Mouse (Mus musculus) fat pad, adult 2 months (tissue): ENCODE data around the gene Lsm10.

ENCODE experiments used
- DNase-seq: peaks from one replicate; pipeline ENCODE4 v3.0.0-alpha.2; 2011; ENCODE audit warnings: low read depth, low spot score; ENCODE audit errors: extremely low read depth

The Lsm10 gene

GRCm38 (mm10) chr4:126096464-126097111 lies at the start of gene Lsm10:
Gene Lsm10, plus strand, starts transcription at chr4:126096623.
- no peak for DNase-seq

GRCm38 (mm10) chr4:126046851-126047585 lies 49.4 kb upstream of the Lsm10 start, which contains the start of gene Mrps15:
Gene Mrps15, plus strand, starts transcription at chr4:126046925.
- peak; percentile 54 for DNase-seq

- DNase-seq: peak; percentile 37
These were observed 44.8 kb upstream of the Lsm10 start for GRCm38 (mm10) chr4:126051617-126052016.

- DNase-seq: no peak
These were observed 39.0 kb upstream of the Lsm10 start for GRCm38 (mm10) chr4:126057207-126058133.

GRCm38 (mm10) chr4:126058134-126058996 lies 38.1 kb upstream of the Lsm10 start, which contains the start of gene Oscp1:
Gene Oscp1, plus strand, starts transcription at chr4:126058565.
- no peak for DNase-seq

- DNase-seq: no peak
These were observed 37.4 kb upstream of the Lsm10 start for GRCm38 (mm10) chr4:126058997-126059362.

GRCm38 (mm10) chr4:126062856-126063255 lies 33.6 kb upstream of the Lsm10 start:
- no peak for DNase-seq

- DNase-seq: peak; percentile 56
These were observed 31.2 kb upstream of the Lsm10 start for GRCm38 (mm10) chr4:126065241-126065640.

GRCm38 (mm10) chr4:126067401-126068077 lies 28.9 kb upstream of the Lsm10 start:
- peak; percentile 70 for DNase-seq

- DNase-seq: no peak
These were observed 27.6 kb upstream of the Lsm10 start for GRCm38 (mm10) chr4:126068842-126069241.

GRCm38 (mm10) chr4:126077833-126078232 lies 18.6 kb upstream of the Lsm10 start:
- DNase-seq: no peak

GRCm38 (mm10) chr4:126079266-126079665 lies 17.2 kb upstream of the Lsm10 start:
- no peak for DNase-seq

- DNase-seq: no peak
These were observed 14.8 kb upstream of the Lsm10 start for GRCm38 (mm10) chr4:126081601-126082000.

- DNase-seq: no peak
These were observed 13.4 kb upstream of the Lsm10 start for GRCm38 (mm10) chr4:126083021-126083420.

GRCm38 (mm10) chr4:126084382-126084781 lies 12.0 kb upstream of the Lsm10 start:
- peak; percentile 87 for DNase-seq

- no peak for DNase-seq
These were observed 10.3 kb upstream of the Lsm10 start for GRCm38 (mm10) chr4:126085996-126086576.

GRCm38 (mm10) chr4:126090101-126090847 lies 6.1 kb upstream of the Lsm10 start:
- no peak for DNase-seq

GRCm38 (mm10) chr4:126090848-126091124 lies 5.6 kb upstream of the Lsm10 start:
- no peak for DNase-seq

GRCm38 (mm10) chr4:126091873-126092272 lies 4.5 kb upstream of the Lsm10 start:
- DNase-seq: no peak
